In the genomic region with DNA sequence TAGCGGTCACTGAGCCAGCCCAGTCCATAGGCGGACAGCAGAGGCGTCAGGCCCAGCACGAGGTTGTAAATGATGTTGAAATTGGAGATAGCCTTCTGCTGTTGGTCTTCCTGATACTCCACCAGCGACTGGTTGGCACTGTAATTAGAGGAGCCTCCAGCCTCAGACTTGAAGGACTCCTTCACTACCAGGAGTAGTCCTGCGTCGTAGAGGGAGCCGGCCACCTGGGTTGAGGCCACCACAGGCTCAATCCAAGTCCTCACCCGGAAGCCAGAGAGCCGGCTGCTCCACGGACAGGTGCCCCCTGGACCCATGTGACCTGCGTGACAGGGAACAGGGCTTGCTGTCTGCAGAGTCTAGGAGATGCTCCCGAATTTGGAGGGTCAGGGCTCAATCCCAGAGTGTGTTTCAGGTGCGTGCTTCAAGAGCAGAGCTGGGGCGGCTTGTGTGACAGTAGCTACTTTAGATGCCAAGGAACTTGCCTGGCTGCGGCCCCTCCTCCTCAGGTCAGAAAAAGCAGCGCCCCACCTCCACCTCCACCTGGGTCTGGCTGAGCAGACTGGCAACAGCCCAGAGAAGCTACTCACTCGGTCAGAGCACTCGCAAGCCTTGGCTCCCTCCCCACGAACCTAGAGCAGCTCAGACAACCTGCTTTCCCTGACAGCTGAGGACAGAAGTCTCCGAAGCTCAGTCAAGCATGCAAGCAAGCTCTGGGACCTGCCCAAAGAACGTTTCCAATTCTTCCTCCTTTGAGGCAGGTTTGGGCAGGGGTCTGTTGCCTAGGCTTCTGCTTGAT, we compare ENCODE assay signal across 10 mouse cellular contexts. TPM values are rescaled to one million over a fixed set of nuclear protein-coding genes. Genes with fewer than 3 reads are reported as not detected.
DNase-seq lines count a peak whose midpoint lies in the region; ATAC-seq lines count a peak whose summit lies in the region.
"Had no signal": no experiment of that assay in that cellular context is flagged by ENCODE, and none has a peak within 500 bp of the region (broad histone marks: within the 10 kb centered on the region; RNA-seq: fewer than 3 reads in every experiment).

Gene Slc46a2, minus strand, starts transcription at position 449 of the 796 bp plus-strand sequence.

- H3K36me3 ChIP-seq in neural tube, embryonic 12.5 days = no peaks in the 10 kb centered on the region
- no peaks in the 10 kb centered on the region for H3K36me3 ChIP-seq in neural tube, embryonic 15.5 days
- H3K36me3 ChIP-seq in midbrain, embryonic 15.5 days (replicated peaks) = no peaks in the 10 kb centered on the region
- H3K36me3 ChIP-seq: liver, embryonic 13.5 days had no signal

- H3K4me1 ChIP-seq in neural tube, embryonic 12.5 days = no peaks in the 10 kb centered on the region
- H3K4me1 ChIP-seq in neural tube, embryonic 15.5 days = no peaks in the 10 kb centered on the region
- H3K4me1 ChIP-seq in midbrain, embryonic 15.5 days = no peaks in the 10 kb centered on the region
- H3K4me1 ChIP-seq: liver, embryonic 13.5 days had no signal

- H3K9ac ChIP-seq in neural tube, embryonic 12.5 days = no peak within 1 kb of the TSS
- no peak within 1 kb of the TSS for H3K9ac ChIP-seq in neural tube, embryonic 15.5 days (replicated peaks)
- no peak within 1 kb of the TSS for H3K9ac ChIP-seq in midbrain, embryonic 15.5 days
- H3K9ac ChIP-seq: liver, embryonic 13.5 days had no signal

- no peaks in the 10 kb centered on the region for H3K9me3 ChIP-seq in neural tube, embryonic 12.5 days
- H3K9me3 ChIP-seq in neural tube, embryonic 15.5 days (replicated peaks) = no peaks in the 10 kb centered on the region
- no peaks in the 10 kb centered on the region for H3K9me3 ChIP-seq in midbrain, embryonic 15.5 days
- H3K9me3 ChIP-seq: liver, embryonic 13.5 days had no signal

- 19% methylated on average over 22 of the region's 22 CpGs for WGBS in neural tube, embryonic 12.5 days
- WGBS in neural tube, embryonic 15.5 days = 21% methylated on average over 22 of the region's 22 CpGs
- 15% methylated on average over 22 of the region's 22 CpGs for WGBS in midbrain, embryonic 15.5 days

- no peak for DNase-seq in cerebellum, postnatal 4 days (ENCODE audit: low spot score in 2 of 2)
- peak; percentile 69 for DNase-seq in kidney, adult 11 months
- no peak for DNase-seq in right cerebral cortex, postnatal 10 days (ENCODE audit: low spot score in 2 of 2)
- DNase-seq in layer of hippocampus, adult 18-20 months (ENCODE audit: low spot score in 2 of 2) = no peak
- DNase-seq: liver, embryonic 13.5 days had no signal

- H3K4me3 ChIP-seq in neural tube, embryonic 12.5 days = no peak within 1 kb of the TSS
- H3K4me3 ChIP-seq in neural tube, embryonic 15.5 days (replicated peaks) = no peak within 1 kb of the TSS
- H3K4me3 ChIP-seq in midbrain, embryonic 15.5 days = no peak within 1 kb of the TSS
- H3K4me3 ChIP-seq: liver, embryonic 13.5 days had no signal

- no peak within 1 kb of the TSS for H3K27ac ChIP-seq in neural tube, embryonic 12.5 days
- no peak within 1 kb of the TSS for H3K27ac ChIP-seq in neural tube, embryonic 15.5 days (replicated peaks)
- no peak within 1 kb of the TSS for H3K27ac ChIP-seq in midbrain, embryonic 15.5 days
- H3K27ac ChIP-seq: liver, embryonic 13.5 days had no signal

- H3K27me3 ChIP-seq in neural tube, embryonic 12.5 days (replicated peaks) = peaks cover 11% of the 10 kb centered on the region
- H3K27me3 ChIP-seq in neural tube, embryonic 15.5 days (replicated peaks) = peaks cover 8% of the 10 kb centered on the region; the same call in 1 of the 2 replicates
- H3K27me3 ChIP-seq in midbrain, embryonic 15.5 days (replicated peaks) = no peaks in the 10 kb centered on the region; the same call in 1 of the 2 replicates

- H3K4me2 ChIP-seq in neural tube, embryonic 12.5 days (replicated peaks) = 0 out of 2 replicates have a peak within 1 kb of the TSS, but pooled peaks have one; percentile 24
- H3K4me2 ChIP-seq in neural tube, embryonic 15.5 days = no peak within 1 kb of the TSS
- H3K4me2 ChIP-seq in midbrain, embryonic 15.5 days = no peak within 1 kb of the TSS; the same call in 1 of the 2 replicates
- H3K4me2 ChIP-seq: liver, embryonic 13.5 days had no signal

- ATAC-seq in cerebellum, adult (ENCODE audit: insufficient number of reproducible peaks, low FRiP score, low TSS enrichment) = peak; percentile 49
- ATAC-seq in neural tube, embryonic 12.5 days (ENCODE audit: low FRiP score, low read depth) = no peak
- ATAC-seq in neural tube, embryonic 15.5 days (ENCODE audit: low FRiP score) = no peak
- ATAC-seq in midbrain, embryonic 15.5 days (replicated peaks) = peak; percentile 14; the same call in 1 of the 2 replicates

RNA-seq across cellular contexts. Expression of gene Slc46a2, which starts in this region (rescaled TPM):
- 0.11 TPM in 1 of 2 replicates, not detected in the other for polyA plus RNA-seq in neural tube, embryonic 12.5 days (2016; fragmentation: Nextera tagmentation; extraction: Ambion mirVana)
- polyA plus RNA-seq in neural tube, embryonic 15.5 days (2015; fragmentation: Nextera tagmentation; extraction: Ambion mirVana) = 0.09 and 21.1 TPM in 2 replicates
- polyA plus RNA-seq in midbrain, embryonic 15.5 days (2015; fragmentation: Nextera tagmentation; extraction: Ambion mirVana) = 0.05 and 0.11 TPM in 2 replicates
- total RNA-seq in layer of hippocampus, adult 18-20 months (2021) = not detected
- total RNA-seq: common myeloid progenitor, adult 5-6 weeks had no signal
- polyA plus RNA-seq: liver, embryonic 13.5 days had no signal

Comparison
In these comparisons a context has a peak if more than half of its experiments do, and no peak if none do; other contexts are left out.
1. Peak in ATAC-seq in midbrain, embryonic 15.5 days; RNA of the gene not detected or under 1 TPM.